Mouse (Mus musculus) limb, embryonic 11.5 days (tissue): ENCODE data around the gene Ip6k1. TPM values are rescaled to one million over a fixed set of nuclear protein-coding genes. Genes with fewer than 3 reads are reported as not detected.

Source experiments
- ATAC-seq: fragments of 200-750 bp; cut with Nextera tagmentation; 2 replicates; pipeline ENCODE4 v1.8.0; 2017; ENCODE audit warnings: low read depth; ENCODE audit not compliant: insufficient number of reproducible peaks, low FRiP score, low TSS enrichment
- DNase-seq: peaks from one replicate; pipeline ENCODE4 v3.0.0-alpha.2; 2015; ENCODE audit warnings: low spot score
- H3K27ac ChIP-seq: fragments of 300-500 bp; sonication (generic); replicated peaks from 2 replicates; pipeline ENCODE4 v1.5.1; 2014; ENCODE audit warnings: low read depth, mild to moderate bottlenecking, low read length
- H3K27me3 ChIP-seq: fragments of 300-500 bp; sonication (generic); 2 replicates; pipeline ENCODE4 v1.6.1; 2014; ENCODE audit warnings: mild to moderate bottlenecking, low read length, mixed read lengths; ENCODE audit not compliant: control insufficient read depth, insufficient read depth
- H3K36me3 ChIP-seq: fragments of 300-500 bp; sonication (generic); 2 replicates; pipeline ENCODE4 v1.6.1; 2014; ENCODE audit warnings: mild to moderate bottlenecking, low read length, moderate library complexity, mixed read lengths; ENCODE audit not compliant: control insufficient read depth, insufficient read depth
- H3K4me1 ChIP-seq: fragments of 300-500 bp; sonication (generic); 2 replicates; pipeline ENCODE4 v1.6.1; 2014; ENCODE audit warnings: low read length, mixed read lengths; ENCODE audit not compliant: control insufficient read depth, insufficient read depth
- H3K4me2 ChIP-seq: fragments of 300-500 bp; sonication (generic); 2 replicates; pipeline ENCODE4 v1.6.1; 2014; ENCODE audit warnings: low read depth, mild to moderate bottlenecking, moderate library complexity; ENCODE audit not compliant: severe bottlenecking
- H3K4me3 ChIP-seq: fragments of 300-500 bp; sonication (generic); 2 replicates; pipeline ENCODE4 v1.5.1; 2014; ENCODE audit warnings: low read depth, low read length
- H3K9ac ChIP-seq: fragments of 300-500 bp; sonication (generic); 2 replicates; pipeline ENCODE4 v1.6.1; 2014; ENCODE audit warnings: mild to moderate bottlenecking, low read length
- H3K9me3 ChIP-seq: fragments of 300-500 bp; sonication (generic); 2 replicates; pipeline ENCODE4 v1.6.1; 2016; ENCODE audit warnings: low read length; ENCODE audit not compliant: control insufficient read depth
- WGBS: fragments of 180-500 bp; shearing (Covaris S2); extraction: QIAGEN DNeasy Blood & Tissue Kit; methylation state at CpG from one replicate; pipeline ENCODE4 v1.1.7; 2014; 5-methylcytosine and 5-hydroxymethylcytosine counted together
- polyA plus RNA-seq: library from polyadenylated mRNA; unstranded; fragments of >200 nt; fragmentation: Nextera tagmentation; extraction: Ambion mirVana; gene quantifications from 2 replicates; pipeline ENCODE4 v1.2.1, GENCODE M21; 2014

The Ip6k1 gene
- polyA plus RNA-seq, 1 experiment from 2014 or later, result 30.5 TPM

DNA sequence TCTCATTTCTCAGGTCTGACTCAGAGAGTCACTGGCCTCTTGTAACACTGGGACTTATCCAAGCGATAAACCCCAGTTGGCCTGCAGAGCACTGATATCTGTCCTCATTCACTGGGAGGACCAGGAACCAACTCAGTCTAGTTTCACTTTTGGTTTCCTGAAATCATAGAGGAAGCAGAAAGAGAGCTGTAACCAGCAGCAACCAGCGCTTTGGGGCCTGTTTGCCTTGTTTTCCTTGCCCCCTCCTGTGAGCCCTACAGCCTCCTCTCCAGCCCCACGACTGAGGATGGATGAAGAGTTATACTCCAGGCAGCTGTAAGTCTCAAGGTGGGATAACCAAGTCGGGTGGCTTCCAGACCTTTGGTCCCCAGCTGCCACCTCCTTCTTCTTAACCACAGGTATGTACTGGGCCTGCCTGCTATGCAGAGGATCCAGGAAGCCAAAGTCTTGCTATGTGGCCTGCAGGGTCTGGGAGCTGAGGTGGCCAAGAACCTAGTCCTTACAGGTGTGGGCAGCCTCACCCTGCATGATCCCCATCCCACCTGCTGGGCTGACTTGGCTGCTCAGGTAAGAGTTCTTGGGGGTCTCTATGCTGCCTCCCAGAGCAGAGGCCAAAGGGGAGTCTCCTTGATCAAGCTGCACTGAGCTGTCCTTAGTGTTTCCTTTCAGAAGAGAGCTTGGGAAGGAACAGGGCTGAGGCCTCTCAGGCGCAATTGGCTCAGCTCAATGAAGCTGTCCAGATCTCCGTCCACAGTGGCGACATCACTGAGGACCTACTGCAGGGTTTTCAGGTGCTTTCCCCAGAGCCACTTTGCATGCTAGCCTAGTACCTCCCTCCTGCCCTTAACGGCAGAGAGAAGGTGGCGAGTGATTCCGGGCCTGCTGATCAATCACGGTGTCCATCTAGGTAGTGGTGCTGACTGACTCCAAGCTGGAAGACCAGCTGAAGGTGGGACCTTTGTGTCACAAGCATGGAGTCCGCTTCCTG is 26.6 kb upstream of the Ip6k1 start, which contains the start of gene Uba7:
Gene Uba7, plus strand, starts transcription at position 107 of the 988 bp plus-strand sequence.
- WGBS, result 70% methylated on average over 12 of the region's 12 CpGs
- Histone ChIP-seq H3K4me2 (no peak within 1 kb of the TSS), H3K4me3 (no peak within 1 kb of the TSS), H3K9ac (no peak within 1 kb of the TSS), H3K36me3 (no peaks in the 10 kb centered on the region; the same call in 1 of the 2 replicates), H3K27ac (peak within 1 kb of the TSS; percentile 24; the same call in 1 of the 2 replicates), H3K27me3 (no peaks in the 10 kb centered on the region), H3K9me3 (no peaks in the 10 kb centered on the region), H3K4me1 (peaks cover 11% of the 10 kb centered on the region)
- DNase-seq (no peak), ATAC-seq (no peak)

DNA sequence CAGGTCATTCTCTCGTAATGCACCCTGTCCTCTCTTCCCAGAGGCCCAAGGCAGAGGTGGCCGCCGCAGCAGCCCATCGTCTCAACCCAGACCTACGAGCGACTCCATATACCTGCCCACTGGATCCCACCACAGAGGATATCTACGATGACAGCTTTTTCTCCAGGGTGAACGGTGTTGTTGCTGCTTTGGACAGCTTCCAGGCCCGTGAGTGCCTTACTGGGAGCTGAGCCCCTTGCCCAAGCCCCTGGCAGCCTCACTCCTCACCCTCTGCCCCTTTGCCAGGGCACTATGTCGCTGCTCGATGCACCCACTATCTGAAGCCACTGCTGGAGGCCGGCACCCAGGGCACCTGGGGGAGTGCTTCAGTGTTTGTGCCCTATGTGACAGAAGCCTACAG is 23.5 kb upstream of the Ip6k1 start:
- ATAC-seq (no peak), DNase-seq (no peak)
- WGBS, result 94% methylated on average over 12 of the region's 12 CpGs
- Histone ChIP-seq H3K27ac (no peak overlapping the region), H3K4me1 (peaks cover 31% of the 10 kb centered on the region), H3K27me3 (no peaks in the 10 kb centered on the region), H3K9ac (no peak overlapping the region), H3K9me3 (no peaks in the 10 kb centered on the region), H3K4me2 (no peak overlapping the region), H3K36me3 (no peaks in the 10 kb centered on the region; the same call in 1 of the 2 replicates), H3K4me3 (no peak overlapping the region)

- Histone ChIP-seq H3K27ac (peak overlapping the region; percentile 100), H3K9ac (peak overlapping the region; percentile 85), H3K4me2 (peak overlapping the region; percentile 99), H3K9me3 (no peaks in the 10 kb centered on the region), H3K4me3 (peak overlapping the region; percentile 96), H3K4me1 (peaks cover 37% of the 10 kb centered on the region), H3K27me3 (no peaks in the 10 kb centered on the region), H3K36me3 (peaks cover 4% of the 10 kb centered on the region; the same call in 1 of the 2 replicates)
- WGBS, result 9% methylated on average over 7 of the region's 7 CpGs
- peak; percentile 61 for ATAC-seq
- peak; percentile 92 for DNase-seq
Measured at GRCm38 (mm10) chr9:107981684-107982605, 20.4 kb upstream of the Ip6k1 start.

- DNase-seq (peak; percentile 94), ATAC-seq (peak; percentile 73)
- Histone ChIP-seq H3K4me1 (peaks cover 41% of the 10 kb centered on the region), H3K4me2 (peak within 1 kb of the TSS; percentile 99), H3K36me3 (0 out of 2 replicates have a peak, but pooled peaks cover 4% of the 10 kb centered on the region), H3K27me3 (no peaks in the 10 kb centered on the region), H3K4me3 (peak within 1 kb of the TSS; percentile 96), H3K9me3 (no peaks in the 10 kb centered on the region), H3K27ac (peak within 1 kb of the TSS; percentile 100), H3K9ac (peak within 1 kb of the TSS; percentile 85)
- 8% methylated on average over 14 of the region's 14 CpGs for WGBS
Measured at GRCm38 (mm10) chr9:107982681-107983346, 19.5 kb upstream of the Ip6k1 start, which contains the start of gene Gm20661. Gene Gm20661 (plus strand): TSS chr9:107983058.

GRCm38 (mm10) chr9:107983421-107983890 is 18.8 kb upstream of the Ip6k1 start:
- 7% methylated on average over 4 of the region's 4 CpGs for WGBS

DNA sequence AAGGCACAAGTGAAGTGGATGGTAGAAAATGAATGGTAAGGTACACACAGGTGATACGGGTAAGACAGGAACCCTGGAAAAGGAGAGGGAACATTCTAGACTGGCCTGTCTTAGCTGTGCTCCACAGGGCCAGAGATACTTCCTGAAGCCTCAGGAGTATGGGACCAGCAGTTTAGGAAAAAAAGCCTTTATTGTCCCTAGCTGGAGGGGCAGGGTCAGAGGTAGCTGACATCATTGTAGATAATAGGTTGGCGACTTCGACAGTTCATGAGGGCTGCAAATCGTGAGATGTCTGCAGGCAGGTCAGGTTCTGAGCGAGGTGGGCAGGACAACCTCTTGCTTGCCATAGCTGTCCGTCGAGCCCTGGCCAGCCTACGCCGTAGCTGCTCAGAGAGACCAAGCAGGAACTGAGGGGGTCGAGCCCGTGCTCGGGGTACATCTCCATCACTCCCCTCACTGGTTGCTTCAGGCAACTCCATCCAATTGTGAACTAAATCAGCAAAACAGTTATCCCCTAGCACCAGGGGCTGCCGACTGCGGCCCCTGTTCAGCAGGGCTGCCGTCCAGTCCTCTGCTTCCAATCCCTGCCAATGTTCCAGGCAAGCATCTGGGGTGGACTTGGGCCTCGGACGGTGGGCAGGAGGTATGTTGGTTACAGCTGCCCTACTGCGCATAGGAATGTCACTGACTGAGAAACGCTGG is 18.1 kb upstream of the Ip6k1 start:
- H3K4me1 ChIP-seq, result peaks cover 43% of the 10 kb centered on the region
- ATAC-seq (no peak), DNase-seq (peak; percentile 47)
- peak overlapping the region; percentile 99 for H3K4me2 ChIP-seq
- WGBS, result 23% methylated on average over 19 of the region's 19 CpGs
- H3K9ac ChIP-seq, result peak overlapping the region; percentile 85
- no peaks in the 10 kb centered on the region for H3K9me3 ChIP-seq
- peak overlapping the region; percentile 96 for H3K4me3 ChIP-seq
- H3K36me3 ChIP-seq, result 0 out of 2 replicates have a peak, but pooled peaks cover 4% of the 10 kb centered on the region
- H3K27me3 ChIP-seq, result no peaks in the 10 kb centered on the region
- H3K27ac ChIP-seq, result peak overlapping the region; percentile 100

More at GRCm38 (mm10) chr9:107983421-107983890, 18.8 kb upstream of the Ip6k1 start:
- peak overlapping the region; percentile 99 for H3K4me2 ChIP-seq
- H3K9me3 ChIP-seq, result no peaks in the 10 kb centered on the region
- DNase-seq (peak; percentile 94), ATAC-seq (peak; percentile 63)
- H3K9ac ChIP-seq, result peak overlapping the region; percentile 85
- peaks cover 43% of the 10 kb centered on the region for H3K4me1 ChIP-seq
- H3K36me3 ChIP-seq, result 0 out of 2 replicates have a peak, but pooled peaks cover 4% of the 10 kb centered on the region
- peak overlapping the region; percentile 100 for H3K27ac ChIP-seq
- H3K27me3 ChIP-seq, result no peaks in the 10 kb centered on the region
- H3K4me3 ChIP-seq, result peak overlapping the region; percentile 96

DNA sequence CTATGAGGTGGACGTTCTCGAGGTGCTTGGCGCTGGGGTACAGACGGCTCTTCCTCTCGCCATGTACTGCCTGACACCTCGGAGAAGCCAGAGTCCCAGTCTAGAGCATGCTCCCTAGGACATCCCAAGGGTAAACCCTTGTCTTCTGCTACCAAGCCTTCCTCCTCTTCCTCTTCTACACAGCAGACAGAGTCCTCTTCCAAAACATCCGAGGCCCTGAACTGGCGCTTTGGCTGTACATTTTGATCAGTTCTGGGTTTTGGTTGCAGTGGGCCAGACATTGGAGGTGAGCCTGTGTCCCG is 17.6 kb upstream of the Ip6k1 start:
- Histone ChIP-seq H3K4me3 (peak overlapping the region; percentile 96), H3K4me2 (peak overlapping the region; percentile 99), H3K9ac (peak overlapping the region; percentile 85), H3K36me3 (0 out of 2 replicates have a peak, but pooled peaks cover 4% of the 10 kb centered on the region), H3K27me3 (no peaks in the 10 kb centered on the region), H3K9me3 (no peaks in the 10 kb centered on the region), H3K4me1 (peaks cover 43% of the 10 kb centered on the region), H3K27ac (peak overlapping the region; percentile 100)
- no peak for ATAC-seq
- no peak for DNase-seq
- 28% methylated on average over 9 of the region's 9 CpGs for WGBS
